Mouse (Mus musculus) adipocyte (in vitro differentiated cells): Measurements from ENCODE around the gene Serpine2.

Experiments used
- DNase-seq: peaks from one replicate; pipeline ENCODE4 v3.0.0-alpha.2; 2016; ENCODE audit warnings: low spot score

Serpine2 gene

DNA sequence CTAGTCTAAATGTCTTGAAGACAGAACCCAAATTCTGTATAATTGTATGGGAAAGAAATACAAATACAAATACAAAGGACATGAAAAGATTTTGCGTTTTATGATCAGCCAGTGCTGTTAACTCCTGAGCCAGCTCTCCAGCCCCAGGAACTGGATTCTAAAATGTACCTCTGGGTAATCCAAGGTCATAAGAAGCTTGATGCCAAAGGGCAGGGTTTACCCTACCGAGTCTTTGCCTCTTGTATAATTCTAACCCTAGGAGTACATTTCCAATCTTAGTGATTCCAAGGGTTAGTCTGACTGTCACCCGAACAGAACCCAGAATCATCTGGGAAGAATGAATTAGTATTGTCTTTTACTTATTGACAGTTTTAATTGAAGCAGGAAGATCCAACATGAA is 45.5 kb downstream of the Serpine2 start:
- DNase-seq: no peak

DNA sequence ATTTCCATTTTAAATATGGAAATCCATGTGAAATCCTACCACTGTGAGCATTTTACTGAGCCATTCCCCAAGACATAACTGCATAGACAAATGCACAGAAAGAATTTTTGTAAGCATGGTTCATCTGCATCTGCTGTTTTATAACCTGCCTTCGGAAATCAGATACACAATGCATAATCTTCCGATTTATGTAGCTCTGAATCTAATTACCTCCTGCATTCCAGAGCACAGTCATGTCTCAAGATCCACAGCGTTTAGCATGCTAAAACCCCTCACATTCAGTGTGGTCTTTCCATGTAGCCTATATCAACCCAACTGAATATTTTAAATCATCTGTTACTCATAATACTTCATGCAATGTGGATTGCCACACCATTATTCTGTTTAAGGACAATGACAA is 51.5 kb downstream of the Serpine2 start:
- DNase-seq: no peak

DNA sequence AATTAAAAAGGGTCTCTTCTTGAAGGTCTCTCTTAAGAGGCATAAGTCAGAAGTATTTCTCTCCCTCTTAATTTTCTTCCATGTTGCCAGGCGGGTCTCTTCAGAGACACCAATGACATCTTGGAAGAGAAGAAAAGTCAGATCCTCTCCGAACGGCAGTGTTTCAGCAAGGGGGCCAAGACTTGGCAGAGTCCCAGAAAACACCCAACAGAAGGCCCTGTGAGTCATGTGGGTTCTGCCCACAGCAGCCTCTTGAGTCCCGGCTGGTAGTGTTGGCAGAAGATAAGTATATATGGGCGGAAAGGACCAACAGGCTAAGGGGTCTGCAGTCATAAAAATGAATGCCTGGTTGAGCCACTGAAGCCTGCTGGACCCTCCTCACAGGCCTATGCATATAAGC is 54.1 kb downstream of the Serpine2 start:
- no peak for DNase-seq

DNA sequence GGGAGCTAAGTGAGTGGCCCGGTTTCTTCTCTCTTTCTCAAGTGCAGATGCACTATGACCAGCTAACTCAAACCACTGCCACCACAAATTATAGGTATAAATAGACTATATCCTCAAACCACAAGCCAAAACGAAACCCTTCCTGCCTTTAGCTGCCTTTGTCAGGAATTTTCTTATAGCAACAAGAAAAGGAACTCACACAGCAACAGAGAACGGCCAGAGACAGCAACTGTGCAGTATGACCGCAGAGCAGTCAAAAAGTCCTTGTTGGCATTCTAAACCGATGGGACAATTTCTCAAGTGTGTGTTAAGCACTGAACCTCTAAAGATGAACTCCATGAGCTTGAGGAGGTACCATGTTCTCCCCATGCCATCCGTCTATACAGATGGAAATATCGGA is 57.4 kb downstream of the Serpine2 start:
- DNase-seq: no peak

- no peak for DNase-seq
Measured at GRCm38 (mm10) chr1:79802858-79803427, 58.0 kb downstream of the Serpine2 start.

DNA sequence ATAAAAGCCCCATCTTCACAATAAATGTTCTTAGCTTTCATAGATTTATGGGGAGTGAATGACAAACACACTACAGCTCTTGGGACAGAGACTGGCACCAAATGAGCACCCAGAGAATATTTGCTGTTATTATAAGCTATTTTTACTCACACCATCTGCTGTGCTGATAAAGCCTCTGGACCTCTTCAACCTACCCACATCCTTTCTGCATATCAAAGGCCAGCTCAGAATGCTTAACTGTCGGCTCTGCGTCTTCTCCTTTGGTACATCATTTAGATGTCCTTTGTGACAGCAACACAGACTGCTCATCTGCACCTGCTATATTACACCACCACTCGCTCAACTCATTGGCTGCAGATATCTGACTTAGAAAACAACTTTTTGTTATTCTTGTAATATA is 63.9 kb downstream of the Serpine2 start:
- no peak for DNase-seq

GRCm38 (mm10) chr1:79786267-79786927 is 74.6 kb downstream of the Serpine2 start:
- peak; percentile 47 for DNase-seq

DNA sequence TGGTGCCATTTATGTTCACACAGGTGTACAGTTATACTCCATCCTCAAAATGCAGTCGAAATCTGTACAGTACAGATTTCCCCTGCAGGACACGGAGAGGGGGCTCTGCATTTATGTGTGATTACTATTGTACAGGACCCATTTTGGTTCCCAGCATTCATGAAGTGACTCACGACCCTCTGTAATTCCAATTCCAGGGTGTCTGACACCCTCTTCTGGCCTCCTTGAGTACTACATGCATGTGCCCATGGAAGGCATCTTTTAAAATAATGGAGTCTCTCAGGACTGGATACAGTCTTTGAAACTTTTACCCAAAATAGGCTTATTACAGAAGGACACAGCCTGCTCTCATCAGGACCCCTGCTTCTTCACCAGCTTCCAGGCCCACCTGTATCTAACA is 78.5 kb downstream of the Serpine2 start:
- no peak for DNase-seq

- DNase-seq: no peak
Measured at GRCm38 (mm10) chr1:79778011-79778410, 83.0 kb downstream of the Serpine2 start.

DNA sequence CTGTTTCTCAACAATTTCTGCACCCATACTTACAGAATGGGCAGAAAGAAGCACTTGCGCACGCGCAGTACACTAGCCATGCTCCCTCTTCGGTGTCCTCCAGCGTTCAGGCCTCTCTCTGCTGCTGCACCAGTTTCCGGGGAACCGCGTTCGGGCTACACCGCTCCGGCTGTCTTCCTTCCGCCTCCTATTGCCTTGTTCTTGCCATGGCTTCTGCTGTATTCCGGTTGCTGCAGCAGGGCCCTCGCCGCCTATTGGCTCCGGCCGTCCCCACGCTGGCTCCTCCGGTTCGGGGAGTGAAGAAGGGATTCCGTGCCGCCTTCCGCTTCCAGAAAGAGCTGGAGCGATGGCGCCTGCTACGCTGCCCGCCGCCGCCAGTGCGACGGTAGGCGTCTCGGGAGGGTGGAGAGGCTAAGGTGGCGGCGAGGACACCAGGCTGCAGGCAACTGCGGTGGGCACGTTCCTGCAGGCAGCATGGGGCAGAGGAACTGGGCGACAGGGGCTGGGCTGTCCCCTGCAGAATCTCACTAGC is 85.0 kb downstream of the Serpine2 start, which contains the start of the genes Mrpl44 and Wdfy1:
TSS of gene Mrpl44 (plus strand) at position 92 of the 532 bp plus-strand sequence.
TSS of gene Wdfy1 (minus strand) at position 217 of the 532 bp plus-strand sequence.
- DNase-seq: peak; percentile 97

DNA sequence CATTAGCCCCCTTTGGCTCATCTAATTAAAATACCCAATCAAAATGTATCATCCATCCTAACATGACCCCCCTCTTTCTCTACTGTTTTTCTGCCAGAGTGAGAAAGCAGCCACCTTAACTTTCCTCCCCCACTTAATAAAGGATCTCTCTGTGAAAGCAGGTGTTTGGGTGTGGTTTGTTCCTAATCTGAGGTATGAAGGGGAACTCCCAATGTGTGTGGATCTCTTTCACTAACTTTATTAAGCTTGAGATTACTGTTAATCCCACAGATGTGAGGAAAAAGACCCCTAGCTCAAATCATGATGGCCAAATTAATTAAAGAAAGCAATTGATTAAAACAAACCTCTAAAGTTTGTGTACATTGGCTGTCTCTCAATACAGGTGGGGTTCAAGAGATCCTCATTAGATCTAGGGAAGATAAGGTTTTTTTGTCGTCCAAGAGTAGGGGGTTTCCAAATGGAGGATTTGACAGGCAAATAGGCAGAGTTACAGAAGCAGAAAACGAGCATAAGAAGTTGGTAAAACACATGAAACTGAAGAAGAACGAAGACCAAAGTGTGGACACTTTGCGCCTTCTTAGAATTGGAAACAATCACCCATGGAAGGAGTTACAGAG is 86.7 kb downstream of the Serpine2 start:
- no peak for DNase-seq

- no peak for DNase-seq
Measured at GRCm38 (mm10) chr1:79768231-79768630, 92.7 kb downstream of the Serpine2 start.

GRCm38 (mm10) chr1:79764483-79764882 is 96.5 kb downstream of the Serpine2 start:
- DNase-seq: no peak

DNA sequence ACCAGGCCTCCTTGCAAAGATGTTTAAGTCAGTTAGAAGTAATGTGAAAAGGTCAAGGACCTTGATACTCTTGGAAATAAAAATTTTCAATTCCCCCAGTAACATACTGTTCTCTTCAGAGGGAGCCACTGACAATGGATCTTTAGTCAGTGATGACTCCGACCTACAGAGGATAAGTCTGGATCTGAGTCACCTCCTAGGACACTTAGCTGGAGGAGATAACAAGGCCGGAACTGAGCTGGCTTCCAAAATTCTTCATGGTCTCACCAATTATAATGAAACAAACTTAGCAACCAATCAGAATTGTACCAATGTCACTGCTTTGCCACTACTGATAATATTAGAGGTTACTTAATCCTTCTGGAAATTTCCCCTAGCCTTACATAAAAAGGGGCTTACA is 96.9 kb downstream of the Serpine2 start:
- no peak for DNase-seq

GRCm38 (mm10) chr1:79762282-79763250 is 98.4 kb downstream of the Serpine2 start:
- no peak for DNase-seq

DNA sequence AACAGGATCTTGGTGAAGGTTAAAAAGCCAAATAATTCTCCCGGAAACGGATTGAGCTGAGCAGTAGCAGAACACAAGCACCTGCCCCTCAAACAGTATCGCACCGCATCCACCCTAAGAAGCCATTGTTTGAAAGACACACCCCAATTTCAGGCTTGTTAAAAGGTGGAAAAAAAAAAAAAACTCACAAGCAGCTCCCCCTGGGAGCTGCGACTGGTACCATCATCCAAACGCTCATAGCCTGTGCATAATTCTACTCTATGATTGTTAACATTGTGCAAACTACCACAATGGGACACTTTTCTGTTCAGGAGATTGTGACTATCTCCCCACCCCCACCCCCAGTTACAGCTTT is 99.1 kb downstream of the Serpine2 start:
- no peak for DNase-seq

DNA sequence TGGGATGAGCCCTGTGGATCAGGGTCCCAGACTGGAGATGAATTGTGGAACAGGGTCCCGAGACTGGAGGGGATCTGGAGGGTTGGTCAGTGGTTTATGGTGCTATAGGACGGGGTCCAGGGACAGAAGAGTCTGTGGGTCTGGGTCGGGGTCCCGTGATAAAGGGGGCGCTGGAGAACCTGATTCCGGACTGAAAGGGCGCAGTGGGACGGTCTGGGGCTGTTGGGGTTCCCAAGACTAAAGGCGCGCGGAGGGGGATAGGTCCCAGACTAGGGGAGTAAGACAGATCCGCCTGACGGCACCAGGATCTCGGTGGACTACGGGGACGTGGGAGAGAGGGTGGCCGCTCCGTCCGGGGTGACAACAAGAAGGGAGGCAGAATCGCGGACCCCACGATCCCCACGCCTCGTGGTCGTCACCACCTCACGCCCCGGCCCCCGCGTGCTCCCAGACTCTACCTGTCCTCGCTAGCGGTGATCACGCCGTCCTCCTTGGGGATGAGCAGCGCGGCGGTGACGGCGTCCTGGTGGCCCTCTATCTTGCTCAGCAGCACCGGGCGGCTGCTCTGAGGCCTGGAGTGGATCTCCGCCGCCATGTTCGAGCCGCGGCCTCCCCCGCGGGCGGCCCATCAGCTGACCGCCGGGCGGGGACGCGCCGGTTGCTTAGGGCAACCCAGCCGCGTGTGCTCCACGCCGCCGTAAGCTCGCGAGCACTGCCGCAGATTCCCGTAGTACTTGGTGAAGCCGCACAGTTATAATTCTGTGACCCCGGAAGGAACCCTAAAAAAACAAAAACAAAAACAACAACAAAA is 99.7 kb downstream of the Serpine2 start:
- peak; percentile 77 for DNase-seq

DNA sequence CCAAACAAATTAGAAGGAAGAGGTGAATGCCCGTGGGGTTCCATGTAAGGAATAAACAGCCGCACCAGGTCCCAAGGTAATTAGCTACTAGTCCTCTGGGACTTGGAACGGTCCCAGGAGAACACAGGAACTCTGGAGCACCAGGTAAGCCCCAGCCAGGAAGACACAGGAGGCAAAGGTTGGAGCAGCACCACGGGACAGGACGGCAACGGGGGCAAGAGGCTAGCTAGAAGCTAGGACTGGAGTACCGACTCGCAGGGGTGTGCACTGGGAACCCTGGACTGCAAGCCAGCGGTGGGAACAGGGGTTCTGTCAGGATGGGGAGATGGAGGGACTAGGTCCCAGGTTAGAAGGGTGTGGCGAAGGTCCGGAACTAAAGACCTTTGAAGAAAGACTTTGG is 100.3 kb downstream of the Serpine2 start:
- no peak for DNase-seq

DNA sequence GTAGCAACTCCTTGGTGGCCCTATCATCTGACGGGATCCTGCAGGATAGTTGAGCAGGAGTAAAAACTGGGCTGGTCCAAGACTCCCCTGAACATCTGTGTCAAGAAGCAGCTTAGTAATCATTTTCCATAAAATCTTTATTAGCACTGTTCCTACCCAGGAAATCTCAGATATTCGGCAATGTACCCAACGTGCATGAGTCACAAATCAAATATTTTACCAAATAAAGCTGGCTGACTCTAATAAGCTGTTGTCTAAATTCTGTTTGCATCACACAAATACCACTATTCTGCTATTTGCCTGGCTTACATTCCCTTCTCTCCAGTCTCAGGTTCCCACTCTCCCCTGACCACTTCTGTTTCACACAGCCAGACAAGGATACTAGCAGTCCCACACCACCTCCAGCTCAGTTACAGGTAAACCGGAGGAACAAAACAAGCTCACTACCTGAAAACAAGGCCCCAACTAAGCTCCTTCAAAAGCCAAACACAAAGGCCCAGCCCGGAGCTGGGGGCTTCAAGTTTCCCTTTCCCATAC is 101.5 kb downstream of the Serpine2 start:
- DNase-seq: no peak

DNA sequence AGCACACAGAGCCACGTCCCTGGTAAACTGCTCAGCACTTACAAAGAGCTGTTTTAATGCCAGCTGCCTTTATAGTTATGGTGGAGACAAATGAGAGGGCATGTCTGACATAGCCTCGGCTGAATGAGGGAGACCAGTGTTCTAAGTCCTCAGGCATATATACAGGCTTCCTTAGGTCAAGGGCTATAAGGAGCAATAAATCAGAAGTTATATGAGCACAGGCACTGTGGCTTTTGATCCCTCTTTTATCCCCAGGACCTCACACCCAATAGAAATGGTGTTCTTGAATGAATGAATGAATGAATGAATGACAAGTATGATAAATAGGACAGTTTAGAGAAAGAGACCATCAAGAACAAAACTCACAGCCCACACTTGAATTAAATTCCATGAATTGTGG is 102.0 kb downstream of the Serpine2 start:
- DNase-seq: no peak

- no peak for DNase-seq
Measured at GRCm38 (mm10) chr1:79757597-79757996, 103.4 kb downstream of the Serpine2 start.
